Mouse (Mus musculus) heart, adult 10 weeks (tissue): Measurements from ENCODE around the gene Mup14. TPM values are rescaled to one million over a fixed set of nuclear protein-coding genes. Genes with fewer than 3 reads are reported as not detected.

ENCODE experiments used
- polyA plus RNA-seq: library from polyadenylated mRNA; stranded (reverse); fragments of 350-450 nt; fragmentation: Illumina TruSeq; extraction: RNeasy Lipid Tissue Mini Kit (QIAGEN cat#74804); gene quantifications from one replicate; pipeline ENCODE4 v1.2.3, GENCODE M21; 2014; ENCODE audit warnings: low read depth, low replicate concordance

The Mup14 gene
- 3.4 TPM for polyA plus RNA-seq

GRCm38 (mm10) chr4:61303900-61304299, at the start of gene Mup14:
TSS of gene Mup14 (minus strand) at chr4:61304000.

Other genes starting within 250 kb of the Mup14 start
- gene Mup13, start 75.7 kb downstream of the Mup14 start, polyA plus RNA-seq = not detected
- 0.76 TPM for gene Mup15, start 135.7 kb upstream of the Mup14 start, polyA plus RNA-seq
- gene Mup16, start 215.5 kb upstream of the Mup14 start, polyA plus RNA-seq = not detected